Mouse (Mus musculus) intestine, postnatal 0 days (tissue): ENCODE measurements around the gene Narfl. TPM values are rescaled to one million over a fixed set of nuclear protein-coding genes. Genes with fewer than 3 reads are reported as not detected.

Source experiments
- ATAC-seq: fragments of 200-750 bp; cut with Nextera tagmentation; 2 replicates; pipeline ENCODE4 v1.8.0; 2017; ENCODE audit warnings: mild to moderate bottlenecking, moderate TSS enrichment, moderate library complexity
- H3K27ac ChIP-seq: fragments of 300-500 bp; sonication (generic); 2 replicates; pipeline ENCODE4 v1.5.1; 2014; ENCODE audit warnings: mild to moderate bottlenecking, low read depth, low read length, moderate library complexity
- H3K27me3 ChIP-seq: fragments of 300-500 bp; sonication (generic); replicated peaks from 2 replicates; pipeline ENCODE4 v1.6.1; 2014; ENCODE audit warnings: low read length, mixed read lengths; ENCODE audit not compliant: control insufficient read depth, insufficient read depth
- H3K36me3 ChIP-seq: fragments of 300-500 bp; sonication (generic); 2 replicates; pipeline ENCODE4 v1.6.1; 2014; ENCODE audit warnings: mild to moderate bottlenecking, moderate library complexity; ENCODE audit not compliant: control insufficient read depth, insufficient read depth
- H3K4me1 ChIP-seq: fragments of 300-500 bp; sonication (generic); replicated peaks from 2 replicates; pipeline ENCODE4 v1.6.1; 2014; ENCODE audit warnings: antibody characterized with exemption, low read length, mixed read lengths; ENCODE audit not compliant: control insufficient read depth, insufficient read depth
- H3K4me2 ChIP-seq: fragments of 300-500 bp; sonication (generic); replicated peaks from 2 replicates; pipeline ENCODE4 v1.6.1; 2014; ENCODE audit warnings: low read depth, mild to moderate bottlenecking, moderate library complexity
- H3K4me3 ChIP-seq: fragments of 300-500 bp; sonication (generic); 2 replicates; pipeline ENCODE4 v1.5.1; 2014; ENCODE audit warnings: low read depth, low read length
- H3K9ac ChIP-seq: fragments of 300-500 bp; sonication (generic); 2 replicates; pipeline ENCODE4 v1.6.1; 2014; ENCODE audit warnings: mild to moderate bottlenecking, low read depth, low read length
- H3K9me3 ChIP-seq: fragments of 300-500 bp; sonication (generic); 2 replicates; pipeline ENCODE4 v1.6.1; 2016; ENCODE audit warnings: mixed run types; ENCODE audit not compliant: control insufficient read depth
- CTCF ChIP-seq: sonication (generic); IDR thresholded peaks from 2 replicates; pipeline ENCODE4 v1.5.1; 2016; ENCODE audit warnings: low read depth, mild to moderate bottlenecking, control low read depth, antibody characterized with exemption, moderate library complexity
- WGBS: fragments of 180-500 bp; shearing (Covaris S2); extraction: QIAGEN DNeasy Blood & Tissue Kit; methylation state at CpG from one replicate; pipeline ENCODE4 v1.1.7; 2014; 5-methylcytosine and 5-hydroxymethylcytosine counted together
- microRNA-seq: library from miRNA; unstranded; fragments of <30 nt; microRNA quantifications from one replicate; pipeline ENCODE4, GENCODE M21; 2016
- polyA plus RNA-seq: library from polyadenylated mRNA; unstranded; fragments of >200 nt; fragmentation: Nextera tagmentation; extraction: Ambion mirVana; gene quantifications from 2 replicates; pipeline ENCODE4 v1.2.1, GENCODE M21; 2015

Narfl gene
- polyA plus RNA-seq, 1 experiment from 2014 or later, result 21.7 TPM

- WGBS, result under 1% methylated on average over 72 of the region's 77 CpGs
- H3K9ac ChIP-seq, result peak overlapping the region; percentile 78
- H3K4me1 ChIP-seq, result peaks cover 11% of the 10 kb centered on the region; the same call in 1 of the 2 replicates
- ATAC-seq, result peak; percentile 87
- TF ChIP-seq CTCF, result 0 out of 2 replicates have a peak, but pooled peaks have one; percentile 14
- peak overlapping the region; percentile 93 for H3K4me2 ChIP-seq
- H3K9me3 ChIP-seq, result no peaks in the 10 kb centered on the region
- H3K36me3 ChIP-seq, result peaks cover 28% of the 10 kb centered on the region
- H3K27ac ChIP-seq, result peak overlapping the region; percentile 98
- no peaks in the 10 kb centered on the region for H3K27me3 ChIP-seq
- peak overlapping the region; percentile 76 for H3K4me3 ChIP-seq
These were observed 59.1 kb downstream of the Narfl start for GRCm38 (mm10) chr17:25832436-25833290.

Small RNA genes lying within 50 kb of the gene (microRNA-seq; reads per million reads assigned to microRNA genes)
- gene Gm25083 (not detected), gene Mir3082 (not detected), gene Mir6966 (not detected)

Other genes starting within 250 kb of the Narfl start
- 1.7 and 2.5 TPM in 2 replicates for gene Sox8, start 203.1 kb upstream of the Narfl start, polyA plus RNA-seq
- gene Lmf1, start 194.7 kb upstream of the Narfl start, polyA plus RNA-seq, result 16.1 and 16.5 TPM in 2 replicates
- gene Gng13, start 56.6 kb upstream of the Narfl start, polyA plus RNA-seq, result 0.92 and 0.95 TPM in 2 replicates
- 4.3 and 6.1 TPM in 2 replicates for gene Chtf18, start 46.4 kb upstream of the Narfl start, polyA plus RNA-seq
- gene Rpusd1, start 46.1 kb upstream of the Narfl start, polyA plus RNA-seq, result 6.7 and 7.2 TPM in 2 replicates
- not detected in 2 replicates for gene Mslnl, start 37.7 kb upstream of the Narfl start, polyA plus RNA-seq
- 48.2 and 57.0 TPM in 2 replicates for gene Msln, start 19.4 kb upstream of the Narfl start, polyA plus RNA-seq
- gene Haghl, start 11.9 kb downstream of the Narfl start, polyA plus RNA-seq, result 28.2 and 31.4 TPM in 2 replicates
- gene Ccdc78, start 12.8 kb downstream of the Narfl start, polyA plus RNA-seq, result 0.09 and 0.18 TPM in 2 replicates
- 127 and 129 TPM in 2 replicates for gene Fam173a, start 19.1 kb downstream of the Narfl start, polyA plus RNA-seq
- gene AC134908.4, start 21.9 kb downstream of the Narfl start, polyA plus RNA-seq, result not detected in 2 replicates
- 21.4 and 23.5 TPM in 2 replicates for gene Metrn, start 23.4 kb downstream of the Narfl start, polyA plus RNA-seq
- gene Fbxl16, start 35.3 kb downstream of the Narfl start, polyA plus RNA-seq, result 1.1 and 1.5 TPM in 2 replicates
- gene Wdr24, start 49.9 kb downstream of the Narfl start, polyA plus RNA-seq, result 9.6 and 10.2 TPM in 2 replicates
- 22.7 and 23.0 TPM in 2 replicates for gene Jmjd8, start 55.1 kb downstream of the Narfl start, polyA plus RNA-seq
- 245 and 246 TPM in 2 replicates for gene Stub1, start 59.6 kb downstream of the Narfl start, polyA plus RNA-seq
- gene Rhbdl1, start 63.5 kb downstream of the Narfl start, polyA plus RNA-seq, result 1.4 and 1.9 TPM in 2 replicates
- 0.54 and 0.90 TPM in 2 replicates for gene Gm20683, start 68.0 kb downstream of the Narfl start, polyA plus RNA-seq
- 18.1 and 20.4 TPM in 2 replicates for gene Rhot2, start 71.1 kb downstream of the Narfl start, polyA plus RNA-seq
- gene Wdr90, start 87.7 kb downstream of the Narfl start, polyA plus RNA-seq, result 2.5 and 2.9 TPM in 2 replicates
- gene Mcrip2, start 95.0 kb downstream of the Narfl start, polyA plus RNA-seq, result 51.0 and 55.9 TPM in 2 replicates
- 46.6 and 51.7 TPM in 2 replicates for gene Mettl26, start 101.3 kb downstream of the Narfl start, polyA plus RNA-seq
- gene Wfikkn1, start 107.1 kb downstream of the Narfl start, polyA plus RNA-seq, result 0.14 and 0.27 TPM in 2 replicates
- 15.8 and 16.9 TPM in 2 replicates for gene Rab40c, start 146.0 kb downstream of the Narfl start, polyA plus RNA-seq
- 34.9 and 37.2 TPM in 2 replicates for gene Pigq, start 171.2 kb downstream of the Narfl start, polyA plus RNA-seq
- not detected in 2 replicates for gene Nhlrc4, start 171.2 kb downstream of the Narfl start, polyA plus RNA-seq
- 0.05 and 0.09 TPM in 2 replicates for gene A930017K11Rik, start 178.8 kb downstream of the Narfl start, polyA plus RNA-seq
- 29.5 and 37.4 TPM in 2 replicates for gene Capn15, start 212.0 kb downstream of the Narfl start, polyA plus RNA-seq